Mouse (Mus musculus): ENCODE measurements around the gene Vmn2r42. TPM values are rescaled to one million over a fixed set of nuclear protein-coding genes. Genes with fewer than 3 reads are reported as not detected.
"Not testable (repeated sequence)": the region's sequence is repeated elsewhere in the genome, so short reads cannot be mapped to it uniquely, and the experiment has no call there.

Vmn2r42 gene
- not detected in 2 replicates for polyA plus RNA-seq (2012; rRNA removed)

GRCm38 (mm10) chr7:8200220-8200619, at the start of gene Vmn2r42:
Gene Vmn2r42, minus strand, starts transcription at chr7:8200320.
- not testable (repeated sequence) for H3K36me3 ChIP-seq (ENCODE audit: control insufficient read depth, insufficient read depth, low read length); H3K4me3 ChIP-seq (ENCODE audit: control insufficient read depth, insufficient read depth, low read length); H3K27ac ChIP-seq (ENCODE audit: control insufficient read depth, insufficient read depth, low read length); H3K27me3 ChIP-seq (ENCODE audit: control insufficient read depth, insufficient read depth, low read length); H3K4me1 ChIP-seq (replicated peaks; ENCODE audit: control insufficient read depth, insufficient read depth, low read length); DNase-seq
- no CpG with 5 or more reads among the region's 2 CpGs for WGBS

- WGBS: no CpG with 5 or more reads among the region's 1 CpGs
- H3K27ac ChIP-seq (ENCODE audit: control insufficient read depth, insufficient read depth, low read length); H3K4me1 ChIP-seq (replicated peaks; ENCODE audit: control insufficient read depth, insufficient read depth, low read length); H3K4me3 ChIP-seq (ENCODE audit: control insufficient read depth, insufficient read depth, low read length); H3K36me3 ChIP-seq (ENCODE audit: control insufficient read depth, insufficient read depth, low read length); DNase-seq; H3K27me3 ChIP-seq (ENCODE audit: control insufficient read depth, insufficient read depth, low read length): not testable (repeated sequence)
Measured at GRCm38 (mm10) chr7:8161554-8161953, 38.6 kb downstream of the Vmn2r42 start, which contains the start of gene Vmn2r41. Gene Vmn2r41, minus strand, starts transcription at chr7:8161654.

Other genes starting within 250 kb of the Vmn2r42 start
- gene Vmn2r41, start 38.7 kb downstream of the Vmn2r42 start, polyA plus RNA-seq (2012; rRNA removed): not detected in 2 replicates
- gene Vmn2r43, start 60.3 kb upstream of the Vmn2r42 start, polyA plus RNA-seq (2012; rRNA removed): not detected in 2 replicates
- gene Vmn2r44, start 183.0 kb upstream of the Vmn2r42 start, polyA plus RNA-seq (2012; rRNA removed): not detected in 2 replicates

Measured in thymus, adult 2 months (tissue).